Mouse (Mus musculus) liver, embryonic 16.5 days (tissue): ENCODE measurements around the gene Gm10134. TPM values are rescaled to one million over a fixed set of nuclear protein-coding genes. Genes with fewer than 3 reads are reported as not detected.

Experiments
- ATAC-seq: fragments of 200-750 bp; cut with Nextera tagmentation; 2 replicates; pipeline ENCODE4 v1.8.0; 2017; ENCODE audit warnings: low read depth, mild to moderate bottlenecking, moderate number of reproducible peaks, moderate library complexity
- H3K27ac ChIP-seq: fragments of 300-500 bp; sonication (generic); 2 replicates; pipeline ENCODE4 v1.5.1; 2014; ENCODE audit warnings: mild to moderate bottlenecking, low read length
- H3K27me3 ChIP-seq: fragments of 300-500 bp; sonication (generic); 2 replicates; pipeline ENCODE4 v1.6.1; 2014; ENCODE audit warnings: low read depth, low read length, mixed read lengths; ENCODE audit not compliant: control insufficient read depth, insufficient read depth
- H3K36me3 ChIP-seq: fragments of 300-500 bp; sonication (generic); 2 replicates; pipeline ENCODE4 v1.6.1; 2014; ENCODE audit warnings: mild to moderate bottlenecking; ENCODE audit not compliant: control insufficient read depth, insufficient read depth
- H3K4me1 ChIP-seq: fragments of 300-500 bp; sonication (generic); 2 replicates; pipeline ENCODE4 v1.6.1; 2014; ENCODE audit warnings: low read depth, low read length, mixed read lengths; ENCODE audit not compliant: control insufficient read depth
- H3K4me2 ChIP-seq: fragments of 300-500 bp; sonication (generic); 2 replicates; pipeline ENCODE4 v1.6.1; 2014; ENCODE audit warnings: low read depth, low read length, mixed read lengths
- H3K4me3 ChIP-seq: fragments of 300-500 bp; sonication (generic); 2 replicates; pipeline ENCODE4 v1.5.1; 2014; ENCODE audit warnings: low read depth, mild to moderate bottlenecking, low read length
- H3K9ac ChIP-seq: fragments of 300-500 bp; sonication (generic); 2 replicates; pipeline ENCODE4 v1.6.1; 2014; ENCODE audit warnings: low read depth, low read length
- H3K9me3 ChIP-seq: fragments of 300-500 bp; sonication (generic); replicated peaks from 2 replicates; pipeline ENCODE4 v1.6.1; 2016; ENCODE audit warnings: low read length; ENCODE audit not compliant: control insufficient read depth
- WGBS: fragments of 180-500 bp; shearing (Covaris S2); extraction: QIAGEN DNeasy Blood & Tissue Kit; methylation state at CpG from one replicate; pipeline ENCODE4 v1.1.7; 2014; ENCODE audit not compliant: insufficient replicate concordance; 5-methylcytosine and 5-hydroxymethylcytosine counted together
- polyA plus RNA-seq: library from polyadenylated mRNA; unstranded; fragments of >200 nt; fragmentation: Nextera tagmentation; extraction: Ambion mirVana; gene quantifications from 2 replicates; pipeline ENCODE4 v1.2.1, GENCODE M21; 2015

Gm10134 gene
- polyA plus RNA-seq, 1 experiment from 2014 or later = 1.1 TPM

GRCm38 (mm10) chr2:28533901-28534435 is 28.1 kb downstream of the Gm10134 start:
- H3K9me3 ChIP-seq = no peaks in the 10 kb centered on the region
- H3K4me3 ChIP-seq = peak overlapping the region; percentile 62
- WGBS = 48% methylated on average over 7 of the region's 7 CpGs
- H3K9ac ChIP-seq = peak overlapping the region; percentile 53
- H3K36me3 ChIP-seq = no peaks in the 10 kb centered on the region
- H3K4me2 ChIP-seq = peak overlapping the region; percentile 67
- H3K27me3 ChIP-seq = peaks cover 3% of the 10 kb centered on the region
- no peak for ATAC-seq
- peaks cover 4% of the 10 kb centered on the region for H3K4me1 ChIP-seq
- no peak overlapping the region for H3K27ac ChIP-seq

GRCm38 (mm10) chr2:28534436-28535262 is 28.8 kb downstream of the Gm10134 start:
- WGBS = 52% methylated on average over 11 of the region's 11 CpGs

GRCm38 (mm10) chr2:28535263-28535540 is 29.3 kb downstream of the Gm10134 start:
- Histone ChIP-seq H3K36me3 (no peaks in the 10 kb centered on the region), H3K4me1 (peaks cover 11% of the 10 kb centered on the region), H3K27ac (no peak overlapping the region), H3K9me3 (no peaks in the 10 kb centered on the region), H3K9ac (no peak overlapping the region), H3K4me3 (no peak overlapping the region), H3K27me3 (peaks cover 3% of the 10 kb centered on the region), H3K4me2 (no peak overlapping the region)
- ATAC-seq = no peak
- WGBS = 56% methylated on average over 4 of the region's 4 CpGs

More at GRCm38 (mm10) chr2:28534436-28535262, 28.8 kb downstream of the Gm10134 start:
- Histone ChIP-seq H3K27ac (no peak overlapping the region), H3K4me2 (no peak overlapping the region), H3K4me1 (peaks cover 9% of the 10 kb centered on the region), H3K9ac (no peak overlapping the region), H3K27me3 (peaks cover 3% of the 10 kb centered on the region), H3K36me3 (no peaks in the 10 kb centered on the region), H3K4me3 (no peak overlapping the region), H3K9me3 (no peaks in the 10 kb centered on the region)
- ATAC-seq = no peak

- Histone ChIP-seq H3K4me2 (no peak overlapping the region), H3K4me3 (no peak overlapping the region), H3K4me1 (peaks cover 15% of the 10 kb centered on the region), H3K36me3 (no peaks in the 10 kb centered on the region), H3K27ac (no peak overlapping the region), H3K9ac (no peak overlapping the region), H3K27me3 (peaks cover 3% of the 10 kb centered on the region), H3K9me3 (no peaks in the 10 kb centered on the region)
- 50% methylated on average over 7 of the region's 7 CpGs for WGBS
- no peak for ATAC-seq
These were observed 29.8 kb downstream of the Gm10134 start for GRCm38 (mm10) chr2:28535650-28536049.

- no peak for ATAC-seq
- Histone ChIP-seq H3K27ac (no peak overlapping the region), H3K4me1 (peaks cover 15% of the 10 kb centered on the region), H3K9me3 (no peaks in the 10 kb centered on the region), H3K4me2 (no peak overlapping the region), H3K9ac (no peak overlapping the region), H3K27me3 (peaks cover 3% of the 10 kb centered on the region), H3K36me3 (no peaks in the 10 kb centered on the region), H3K4me3 (no peak overlapping the region)
- 41% methylated on average over 4 of the region's 4 CpGs for WGBS
These were observed 30.3 kb downstream of the Gm10134 start for GRCm38 (mm10) chr2:28536166-28536565.

- Histone ChIP-seq H3K9ac (no peak overlapping the region), H3K9me3 (no peaks in the 10 kb centered on the region), H3K4me3 (no peak overlapping the region), H3K4me2 (no peak overlapping the region), H3K27me3 (peaks cover 3% of the 10 kb centered on the region), H3K4me1 (peaks cover 15% of the 10 kb centered on the region), H3K36me3 (no peaks in the 10 kb centered on the region), H3K27ac (no peak overlapping the region)
- 48% methylated on average over 11 of the region's 11 CpGs for WGBS
- ATAC-seq = no peak
These were observed 31.1 kb downstream of the Gm10134 start for GRCm38 (mm10) chr2:28536766-28537633.

- ATAC-seq = no peak
- H3K4me2 ChIP-seq = no peak overlapping the region
- H3K9ac ChIP-seq = no peak overlapping the region
- no peak overlapping the region for H3K4me3 ChIP-seq
- no peaks in the 10 kb centered on the region for H3K9me3 ChIP-seq
- no peak overlapping the region for H3K27ac ChIP-seq
- 52% methylated on average over 4 of the region's 4 CpGs for WGBS
- H3K4me1 ChIP-seq = peaks cover 15% of the 10 kb centered on the region
- peaks cover 3% of the 10 kb centered on the region for H3K27me3 ChIP-seq
- H3K36me3 ChIP-seq = no peaks in the 10 kb centered on the region
These were observed 31.7 kb downstream of the Gm10134 start for GRCm38 (mm10) chr2:28537634-28537920.

- Histone ChIP-seq H3K4me2 (no peak overlapping the region), H3K36me3 (no peaks in the 10 kb centered on the region), H3K27ac (no peak overlapping the region), H3K9me3 (no peaks in the 10 kb centered on the region), H3K9ac (no peak overlapping the region), H3K27me3 (peaks cover 3% of the 10 kb centered on the region), H3K4me3 (no peak overlapping the region), H3K4me1 (peaks cover 11% of the 10 kb centered on the region)
- 55% methylated on average over 8 of the region's 8 CpGs for WGBS
- no peak for ATAC-seq
These were observed 32.3 kb downstream of the Gm10134 start for GRCm38 (mm10) chr2:28537995-28538816.
